Mouse (Mus musculus): Measurements from ENCODE around the gene Cela3b.
"Not testable (repeated sequence)": the region's sequence is repeated elsewhere in the genome, so short reads cannot be mapped to it uniquely, and the experiment has no call there.

The Cela3b gene

DNA sequence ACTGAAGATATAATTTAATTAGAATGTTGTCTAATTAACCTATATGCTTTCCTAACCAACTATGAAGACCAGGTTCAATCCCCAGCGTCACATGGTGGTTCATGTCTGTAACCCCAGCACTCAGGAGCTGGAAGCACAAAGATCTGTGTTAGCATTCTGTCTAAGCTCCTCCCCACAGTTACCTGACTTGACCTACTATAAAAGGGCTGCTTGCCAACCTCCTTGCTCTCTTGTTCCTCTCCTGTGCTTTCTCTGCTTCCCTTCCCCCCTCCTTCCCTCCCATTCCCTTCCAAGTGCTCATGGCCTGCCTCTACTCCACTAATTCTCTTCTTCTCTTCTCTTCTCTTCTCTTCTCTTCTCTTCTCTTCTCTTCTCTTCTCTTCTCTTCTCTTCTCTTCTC, 15.4 kb downstream of the Cela3b start:
- no peak for DNase-seq (ENCODE audit: low spot score)

DNA sequence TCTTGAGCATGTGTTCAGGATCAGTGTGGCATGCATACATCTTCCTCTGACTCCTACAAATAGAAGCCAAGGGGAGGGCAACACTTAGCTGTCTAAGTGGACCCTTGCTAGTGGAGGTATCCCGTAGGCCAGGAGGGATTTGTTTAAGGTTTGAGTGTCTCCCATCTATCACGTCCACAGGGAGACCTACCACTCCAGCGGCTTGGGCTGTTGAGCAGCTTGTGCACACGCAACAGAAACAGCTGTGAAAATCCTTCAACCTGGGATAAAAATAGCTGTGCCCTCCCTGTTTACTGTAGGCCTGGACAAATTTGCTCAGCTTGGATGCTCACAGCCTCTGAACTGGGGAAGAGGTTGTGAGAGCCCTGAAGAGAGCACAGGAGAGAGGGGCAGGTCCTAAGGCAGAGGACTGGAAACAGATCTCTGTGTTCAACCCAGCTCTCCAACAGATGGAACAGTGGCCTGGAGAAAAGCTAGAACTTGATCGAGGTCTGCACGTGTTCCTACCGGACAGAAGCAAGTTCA, 18.1 kb downstream of the Cela3b start:
- DNase-seq (ENCODE audit: low spot score): not testable (repeated sequence)

- no peak for DNase-seq (ENCODE audit: low spot score)
These were observed 20.6 kb downstream of the Cela3b start, which contains the start of gene Cela3a for GRCm38 (mm10) chr4:137409691-137410090. TSS of gene Cela3a (minus strand) at chr4:137409791.

GRCm38 (mm10) chr4:137405571-137405970, 24.8 kb downstream of the Cela3b start:
- no peak for DNase-seq (ENCODE audit: low spot score)

- no peak for DNase-seq (ENCODE audit: low spot score)
These were observed 33.5 kb downstream of the Cela3b start for GRCm38 (mm10) chr4:137396641-137397525.

DNA sequence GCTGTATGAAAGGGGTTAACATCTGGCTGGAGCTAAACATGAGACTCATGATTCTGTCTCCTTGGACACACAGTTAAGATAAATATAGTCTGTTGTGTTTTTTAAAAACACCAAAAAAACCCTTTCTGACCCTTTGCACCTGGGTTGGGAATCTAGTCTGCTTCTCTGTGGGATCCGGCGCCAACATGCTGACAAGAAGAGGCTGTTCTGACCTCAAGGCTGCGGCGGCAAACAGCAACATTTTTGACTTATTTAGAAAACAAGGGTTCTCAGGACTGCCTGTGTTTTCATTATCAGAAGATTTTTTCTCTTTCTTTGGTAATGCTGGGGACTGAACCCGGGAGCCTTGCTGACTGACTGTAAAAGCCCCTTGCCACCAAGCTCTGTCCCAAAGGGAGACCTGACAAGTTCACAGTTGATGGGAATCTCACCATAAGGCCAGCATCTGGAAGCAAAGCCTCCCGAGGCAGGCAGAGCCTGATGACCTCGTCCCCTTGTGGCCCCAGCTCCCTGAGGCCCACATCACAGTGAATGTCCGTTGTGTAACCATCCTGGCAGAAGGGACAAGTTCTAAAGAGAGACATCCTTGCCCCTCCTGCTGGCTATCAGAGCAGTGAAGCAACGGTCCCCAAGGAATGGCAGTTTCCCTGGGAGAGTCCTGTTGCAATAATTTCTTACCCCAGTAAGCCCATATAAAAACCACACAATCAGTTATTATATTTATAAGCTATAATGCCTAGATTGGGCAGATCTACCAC, 36.8 kb downstream of the Cela3b start:
- no peak for DNase-seq (ENCODE audit: low spot score)

DNA sequence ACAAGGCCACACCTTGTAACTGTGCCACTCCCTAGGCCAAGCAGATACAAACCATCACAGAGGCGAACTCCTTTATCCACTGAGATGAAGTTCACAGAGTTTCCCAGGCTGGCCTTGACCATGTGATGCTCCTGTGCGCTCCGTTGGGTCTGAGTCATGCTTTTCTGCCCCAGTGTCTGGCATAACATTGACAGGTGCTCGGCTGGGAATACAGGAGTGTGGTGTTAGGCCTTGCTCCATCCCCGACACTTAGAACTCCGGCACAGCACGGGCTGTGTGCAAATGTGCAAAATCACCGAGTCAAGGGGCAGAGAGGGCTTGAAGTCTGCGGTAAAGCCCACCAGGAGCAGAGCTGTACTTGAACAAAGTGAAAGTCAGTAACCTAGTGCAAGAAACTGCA, 37.5 kb downstream of the Cela3b start:
- no peak for DNase-seq (ENCODE audit: low spot score)

GRCm38 (mm10) chr4:137391287-137391686, 39.1 kb downstream of the Cela3b start:
- no peak for DNase-seq (ENCODE audit: low spot score)

DNA sequence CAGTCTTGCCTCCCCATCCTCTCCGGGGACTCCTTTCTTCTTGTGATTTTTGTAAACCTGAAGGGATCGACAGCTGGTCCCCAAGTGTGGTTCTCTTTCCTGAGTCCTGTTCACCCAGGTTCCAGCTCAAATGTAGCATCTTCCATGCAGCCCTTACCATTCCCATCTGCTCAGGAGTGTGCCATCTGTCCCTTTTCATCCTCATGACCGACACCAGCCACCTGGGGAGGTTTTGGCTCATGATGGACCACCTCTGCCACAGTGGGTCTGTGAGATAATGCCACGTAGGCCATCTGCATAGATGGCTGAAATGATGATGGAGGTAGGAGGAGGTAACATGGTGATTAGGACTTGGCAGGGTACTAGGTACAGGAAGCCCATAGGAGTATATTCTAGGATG, 40.1 kb downstream of the Cela3b start:
- DNase-seq (ENCODE audit: low spot score): no peak

DNA sequence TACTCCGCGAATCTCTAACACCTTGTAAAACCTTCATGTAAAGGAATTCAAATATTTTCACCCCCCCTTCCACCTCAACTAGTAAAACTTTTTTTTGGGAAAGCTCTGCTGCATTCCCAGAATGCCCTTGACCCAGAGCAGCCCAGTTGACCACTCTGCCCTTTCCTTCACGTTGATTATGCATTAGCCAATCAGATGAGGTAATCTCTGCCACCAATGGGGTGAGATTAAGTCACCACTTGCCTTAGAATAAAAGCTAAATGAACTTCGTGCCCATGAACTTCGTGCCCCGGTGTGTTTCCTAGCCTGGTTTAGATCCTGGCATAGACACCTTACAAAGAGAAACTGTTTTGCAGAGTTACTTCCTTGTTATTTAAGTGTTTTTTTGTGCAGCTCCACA, 41.4 kb downstream of the Cela3b start:
- peak; percentile 34 for DNase-seq (ENCODE audit: low spot score)

DNA sequence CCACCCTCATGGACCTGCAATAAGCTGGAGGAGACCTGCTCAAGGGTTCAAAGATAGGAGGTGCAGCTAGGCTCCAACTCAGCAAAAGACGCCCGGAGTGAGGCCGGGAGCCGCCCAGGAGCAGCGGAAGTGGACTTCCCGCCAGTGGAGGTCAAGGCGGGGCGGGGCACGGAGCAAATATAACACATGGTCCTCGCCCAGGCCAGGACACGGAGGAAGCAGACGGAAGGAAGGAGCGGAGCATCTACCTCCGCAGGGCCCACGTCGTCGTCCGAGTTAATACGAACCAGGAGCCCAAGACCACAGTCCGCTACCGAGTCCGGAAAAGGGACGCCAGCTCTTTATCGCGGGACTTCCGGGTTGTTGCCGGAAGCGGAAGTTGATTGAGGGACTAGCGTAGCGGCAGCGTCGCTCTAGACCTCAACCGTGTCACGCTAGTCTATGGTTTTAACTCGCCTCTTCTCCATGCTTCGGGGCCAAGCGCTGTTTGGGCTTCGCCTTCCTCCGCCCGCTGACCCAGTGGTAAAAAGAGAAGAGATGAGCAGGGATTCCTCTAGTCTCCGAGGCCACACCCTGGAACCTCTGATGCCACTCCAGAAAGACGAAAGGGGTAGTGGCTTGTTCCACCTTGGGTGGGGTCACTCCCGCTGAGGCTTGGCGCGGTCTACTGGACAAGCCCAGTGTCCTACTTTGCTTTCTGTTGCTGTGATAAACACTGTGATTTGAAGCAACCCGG, 42.1 kb downstream of the Cela3b start:
- peak; percentile 97 for DNase-seq (ENCODE audit: low spot score)

DNA sequence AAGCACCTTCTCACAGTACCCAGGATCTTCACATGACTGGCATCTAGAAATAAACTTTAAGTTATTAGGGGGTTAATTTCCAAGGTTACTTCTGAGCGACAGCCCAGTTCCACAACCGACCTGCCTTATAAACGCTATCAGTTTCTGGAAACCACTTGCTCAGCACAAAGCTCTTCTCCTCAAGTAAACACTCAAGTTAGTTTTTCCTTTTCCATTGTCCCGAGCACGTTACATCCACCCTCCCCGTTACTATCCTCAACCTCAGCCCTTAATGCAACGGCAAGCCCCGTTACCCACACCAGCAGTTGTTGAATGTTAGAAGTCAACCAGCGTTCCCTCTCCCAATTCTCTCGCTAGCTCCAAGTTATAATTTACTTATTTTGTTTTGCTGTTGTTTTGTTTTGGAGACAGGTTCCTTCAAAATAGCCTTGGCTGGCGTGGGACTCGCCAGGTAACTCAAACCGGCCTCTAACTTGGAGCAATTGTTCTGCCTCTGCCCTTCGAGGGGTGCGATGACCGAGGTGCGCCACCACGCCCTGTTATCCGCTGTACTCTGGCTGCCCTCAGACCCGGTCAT, 42.8 kb downstream of the Cela3b start:
- DNase-seq (ENCODE audit: low spot score): no peak

DNA sequence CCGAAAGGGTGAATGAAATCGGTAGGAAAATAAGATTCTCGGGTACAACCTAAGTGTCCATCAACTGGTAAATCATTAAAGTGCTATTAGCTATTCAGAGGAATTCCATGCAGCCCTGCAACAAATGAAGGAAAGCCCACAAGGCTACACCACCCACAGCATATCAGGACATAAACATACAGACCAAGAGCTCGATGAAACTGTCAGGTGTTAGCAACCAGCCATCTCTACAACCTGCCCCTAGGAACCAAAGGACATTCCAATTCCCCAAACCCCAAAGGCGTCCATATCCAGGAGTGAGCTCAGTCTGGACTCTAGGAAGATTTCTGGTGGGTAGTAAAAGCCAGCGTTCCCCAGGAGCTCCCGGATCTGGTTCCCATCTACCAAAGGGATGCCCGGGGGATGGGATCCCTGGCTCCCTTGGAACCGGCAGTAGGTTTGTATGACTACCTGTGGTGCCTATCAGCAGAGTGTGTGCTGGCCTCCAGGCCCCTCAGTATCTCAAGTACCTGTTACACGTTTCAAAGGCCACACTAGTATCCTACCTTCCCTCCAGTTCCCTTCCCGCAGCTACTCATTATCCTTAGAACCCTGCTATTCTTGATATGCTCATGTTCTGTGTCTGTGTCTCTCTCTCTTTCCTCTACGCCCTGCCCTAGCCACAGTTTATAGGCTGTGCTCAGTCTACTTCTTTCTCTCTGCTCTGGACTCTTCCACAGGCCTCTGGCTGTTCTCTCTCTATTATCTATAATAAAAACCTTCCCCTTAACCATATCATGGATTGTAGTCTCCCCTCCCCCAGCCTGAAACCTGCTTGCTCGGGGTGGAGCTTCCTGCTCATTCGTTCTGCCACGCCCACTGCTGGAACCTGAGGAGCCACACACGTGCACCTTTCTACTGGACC, 49.4 kb downstream of the Cela3b start:
- DNase-seq (ENCODE audit: low spot score): no peak

- no peak for DNase-seq (ENCODE audit: low spot score)
These were observed 50.6 kb downstream of the Cela3b start for GRCm38 (mm10) chr4:137379713-137380255.

- DNase-seq (ENCODE audit: low spot score): no peak
These were observed 51.3 kb downstream of the Cela3b start for GRCm38 (mm10) chr4:137379085-137379484.

GRCm38 (mm10) chr4:137377526-137378304, 52.6 kb downstream of the Cela3b start:
- DNase-seq (ENCODE audit: low spot score): no peak

- DNase-seq (ENCODE audit: low spot score): no peak
These were observed 53.6 kb downstream of the Cela3b start for GRCm38 (mm10) chr4:137376778-137377177.

- DNase-seq (ENCODE audit: low spot score): peak; percentile 76
These were observed 54.7 kb downstream of the Cela3b start for GRCm38 (mm10) chr4:137375314-137376278.
